Mouse (Mus musculus): ENCODE results near the gene Srp72.
A peak's percentile ranks its signal among the peaks of the same experiment; 100 is the strongest.
"Not testable (repeated sequence)": the region's sequence is repeated elsewhere in the genome, so short reads cannot be mapped to it uniquely, and the experiment has no call there.

Gene Srp72

DNA sequence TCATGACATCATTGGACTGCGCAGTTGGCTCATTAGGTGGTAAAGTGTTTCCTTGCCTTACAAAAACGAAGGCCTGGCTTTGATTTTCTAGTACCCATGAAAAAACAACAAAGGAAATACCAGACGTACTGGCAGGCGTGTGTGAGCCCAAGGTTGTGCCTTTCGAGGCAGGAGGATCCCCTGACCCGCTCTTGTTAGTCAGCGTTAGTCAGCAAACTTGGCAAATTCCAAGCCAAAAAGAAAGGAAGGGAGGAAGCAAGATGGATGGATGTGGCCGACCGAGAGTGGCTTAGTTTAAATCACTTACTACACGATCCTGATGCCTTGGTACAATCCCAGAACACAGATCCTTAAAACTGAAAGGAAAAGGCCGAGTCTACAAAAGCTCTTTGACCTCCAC, 11.9 kb upstream of the Srp72 start:
- DNase-seq (ENCODE audit: low spot score in 2 of 2) = no peak

GRCm38 (mm10) chr5:76964651-76965050, 9.8 kb upstream of the Srp72 start:
- no peak for DNase-seq (ENCODE audit: low spot score in 2 of 2)

DNA sequence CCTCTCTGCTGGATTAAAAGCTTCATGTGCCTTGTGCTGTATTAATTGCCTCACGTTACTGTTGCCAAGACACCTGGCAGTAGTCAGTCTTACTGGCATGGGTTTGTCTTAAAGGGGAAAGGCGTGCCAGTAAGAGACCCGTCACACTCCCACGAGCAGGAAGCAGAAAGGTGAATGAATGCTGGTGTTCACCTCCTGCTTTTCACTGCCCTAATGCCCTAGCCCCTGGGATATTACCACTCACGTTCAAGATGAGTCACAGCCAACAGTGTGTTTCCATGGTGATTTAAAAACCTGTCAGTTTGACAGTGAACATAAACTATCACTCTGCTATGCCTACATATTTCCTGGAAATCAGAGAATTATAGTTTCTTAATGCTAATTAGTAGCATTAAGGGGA, 5.2 kb upstream of the Srp72 start:
- no peak for DNase-seq (ENCODE audit: low spot score in 2 of 2)

DNA sequence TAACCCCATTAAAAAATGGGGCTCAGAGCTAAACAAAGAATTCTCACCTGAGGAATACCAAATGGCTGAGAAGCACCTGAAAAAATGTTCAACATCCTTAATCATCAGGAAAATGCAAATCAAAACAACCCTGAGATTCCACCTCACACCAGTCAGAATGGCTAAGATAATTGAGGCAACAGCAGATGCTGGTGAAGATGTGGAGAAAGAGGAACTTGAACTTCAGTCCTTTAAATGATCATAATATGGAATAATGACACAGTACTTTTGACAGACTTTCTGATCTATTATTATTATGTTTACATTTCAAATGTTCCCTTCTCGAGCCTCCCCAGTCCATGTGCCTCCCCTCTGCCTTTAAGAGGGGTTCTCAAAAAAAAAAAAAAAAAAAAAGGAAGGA, 3.4 kb upstream of the Srp72 start:
- not testable (repeated sequence) for DNase-seq (ENCODE audit: low spot score in 2 of 2)

DNA sequence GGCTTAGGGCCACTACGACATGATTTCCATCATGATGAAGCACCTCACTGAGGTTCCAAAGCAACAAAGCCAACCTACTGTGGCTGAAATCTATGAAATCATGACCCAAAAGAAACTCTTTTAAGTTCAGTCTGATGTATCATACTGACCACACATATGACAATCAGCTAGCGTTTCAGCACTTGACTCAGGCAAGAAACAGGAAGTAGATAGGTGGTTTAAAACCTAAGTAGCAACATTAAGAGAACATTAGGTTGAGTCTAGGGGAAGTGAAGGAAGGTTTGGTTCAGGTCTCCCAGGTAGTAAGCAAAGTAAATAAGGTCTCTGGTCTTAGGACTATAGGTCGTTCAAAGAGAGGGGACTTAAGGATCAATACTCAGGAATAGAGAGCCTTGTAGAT, 995 bp upstream of the Srp72 start:
- DNase-seq (ENCODE audit: low spot score in 2 of 2) = no peak

GRCm38 (mm10) chr5:76974207-76974553, 303 bp upstream of the Srp72 start:
- no peak for DNase-seq (ENCODE audit: low spot score in 2 of 2)

DNA sequence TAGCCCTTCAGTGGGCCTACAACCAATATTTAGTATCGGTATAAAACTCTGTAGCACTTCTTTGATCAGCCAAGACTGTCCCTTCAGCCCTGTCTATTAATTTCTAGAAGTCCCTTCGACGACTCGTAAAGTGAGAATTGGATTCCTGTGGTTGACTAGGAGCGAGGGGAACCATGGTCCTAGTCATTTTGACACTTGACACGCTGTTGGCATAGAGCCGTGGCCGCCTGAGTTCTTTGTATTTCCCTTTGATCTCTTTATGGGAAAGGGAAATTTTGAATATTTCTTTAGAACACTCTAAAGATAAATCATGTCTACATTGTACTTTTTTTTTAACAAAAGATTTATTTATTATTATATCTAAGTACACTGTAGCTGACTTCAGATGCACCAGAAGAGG, 1.3 kb downstream of the Srp72 start:
- DNase-seq (ENCODE audit: low spot score in 2 of 2) = no peak

DNA sequence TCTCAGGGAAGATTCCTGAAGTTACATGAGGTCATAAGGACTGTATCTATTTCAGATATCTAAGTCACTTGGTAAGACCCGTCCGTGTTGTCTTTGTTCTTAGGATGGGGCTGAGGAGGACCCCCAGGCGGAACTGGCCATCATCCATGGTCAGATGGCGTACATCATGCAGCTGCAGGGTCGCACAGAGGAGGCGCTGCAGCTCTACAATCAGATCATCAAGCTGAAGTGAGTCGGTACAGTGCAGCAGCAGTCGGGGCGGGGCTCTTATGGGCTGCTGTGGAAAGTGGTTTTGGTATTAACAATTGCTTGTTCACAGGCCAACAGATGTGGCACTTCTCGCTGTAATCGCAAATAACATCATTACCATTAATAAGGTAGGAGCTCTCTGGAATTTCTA, 9.5 kb downstream of the Srp72 start:
- no peak for DNase-seq (ENCODE audit: low spot score in 2 of 2)

DNA sequence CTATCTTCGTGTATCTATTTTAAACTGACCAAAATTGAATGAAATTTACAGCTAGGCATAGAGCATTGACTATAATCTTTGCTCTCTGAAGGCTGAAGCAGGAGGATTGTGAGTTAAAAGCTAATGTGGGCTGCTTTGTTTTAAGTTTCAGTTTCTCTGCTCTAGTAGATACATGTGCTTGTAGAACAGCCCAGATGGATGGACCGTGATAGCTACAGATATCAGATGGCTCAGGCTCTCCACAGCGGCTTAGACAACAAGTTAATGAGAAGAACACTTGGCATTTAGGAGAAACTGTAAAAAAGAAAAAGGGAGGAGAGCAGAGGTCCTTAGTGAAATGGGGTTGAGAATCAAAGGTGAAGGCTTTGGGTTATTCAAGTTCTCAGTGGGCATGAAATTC, 16.3 kb downstream of the Srp72 start:
- DNase-seq (ENCODE audit: low spot score in 2 of 2) = no peak

- no peak for DNase-seq (ENCODE audit: low spot score in 2 of 2)
Observed at GRCm38 (mm10) chr5:76993174-76993814, 18.8 kb downstream of the Srp72 start.

DNA sequence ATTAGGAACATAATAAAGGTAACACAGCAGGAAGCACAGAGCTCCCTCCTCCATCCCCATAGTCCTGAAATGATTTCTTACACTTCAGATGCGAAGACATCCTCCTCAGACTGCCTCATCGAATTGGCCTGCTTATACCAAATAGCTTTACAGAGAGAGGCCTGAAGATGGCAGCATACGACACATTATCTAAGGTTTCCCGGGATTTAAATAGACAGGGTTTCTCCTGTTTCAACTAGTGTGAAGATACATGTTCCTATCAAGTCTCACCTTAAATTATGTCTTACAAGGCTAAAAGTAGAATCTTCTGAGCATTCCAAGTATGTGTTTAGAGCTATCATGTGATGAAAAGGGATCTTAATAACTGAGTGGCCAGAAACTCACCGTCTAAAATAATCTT, 23.9 kb downstream of the Srp72 start:
- no peak for DNase-seq (ENCODE audit: low spot score in 2 of 2)

DNA sequence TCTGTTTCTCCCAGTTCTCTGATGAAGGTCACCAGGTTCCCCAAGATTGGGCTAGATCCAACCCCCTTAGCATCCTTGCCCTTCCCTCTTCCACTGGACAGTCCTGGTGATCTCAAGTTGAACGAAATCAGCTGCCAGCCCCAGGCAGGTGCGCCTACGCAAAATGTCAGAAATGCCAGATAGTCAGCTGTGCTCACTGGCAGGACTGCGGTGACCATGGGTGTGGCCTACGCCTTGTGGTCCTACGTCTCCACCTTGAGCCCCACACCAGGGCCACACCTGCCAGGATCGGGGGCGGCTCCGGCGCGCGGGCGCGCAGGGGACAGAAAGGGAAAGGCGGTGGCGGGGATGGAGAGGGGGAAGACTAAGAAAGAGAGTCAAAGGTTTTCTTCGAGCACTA, 26.7 kb downstream of the Srp72 start:
- no peak for DNase-seq (ENCODE audit: low spot score in 2 of 2)

GRCm38 (mm10) chr5:77004051-77004821, 29.8 kb downstream of the Srp72 start, which contains the start of gene Arl9:
Arl9 (plus strand) TSS chr5:77004055.
- DNase-seq (ENCODE audit: low spot score in 2 of 2) = no peak

GRCm38 (mm10) chr5:77010352-77010751, 35.9 kb downstream of the Srp72 start:
- no peak for DNase-seq (ENCODE audit: low spot score in 2 of 2)

DNA sequence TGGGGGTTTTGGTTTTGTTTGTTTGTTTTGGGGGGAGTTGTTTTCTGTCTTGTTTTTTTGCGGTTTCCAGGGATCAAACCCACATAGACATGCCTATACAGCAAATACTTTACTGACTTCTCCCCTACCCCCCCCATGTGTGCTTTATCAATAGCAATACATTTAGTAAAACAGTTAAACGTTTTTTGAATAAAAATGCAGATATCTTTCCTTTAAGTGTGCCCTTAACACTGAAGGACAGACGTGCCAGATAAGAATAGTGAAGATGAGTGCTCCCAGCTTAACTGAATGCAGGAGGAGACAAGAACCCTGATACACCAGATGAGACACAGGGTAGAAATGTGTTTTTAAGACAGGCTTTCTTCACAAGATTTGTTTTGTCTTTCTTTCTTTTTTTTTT, 36.6 kb downstream of the Srp72 start:
- DNase-seq (ENCODE audit: low spot score in 2 of 2) = no peak

GRCm38 (mm10) chr5:77013171-77013570, 38.7 kb downstream of the Srp72 start:
- DNase-seq (ENCODE audit: low spot score in 2 of 2) = no peak

DNA sequence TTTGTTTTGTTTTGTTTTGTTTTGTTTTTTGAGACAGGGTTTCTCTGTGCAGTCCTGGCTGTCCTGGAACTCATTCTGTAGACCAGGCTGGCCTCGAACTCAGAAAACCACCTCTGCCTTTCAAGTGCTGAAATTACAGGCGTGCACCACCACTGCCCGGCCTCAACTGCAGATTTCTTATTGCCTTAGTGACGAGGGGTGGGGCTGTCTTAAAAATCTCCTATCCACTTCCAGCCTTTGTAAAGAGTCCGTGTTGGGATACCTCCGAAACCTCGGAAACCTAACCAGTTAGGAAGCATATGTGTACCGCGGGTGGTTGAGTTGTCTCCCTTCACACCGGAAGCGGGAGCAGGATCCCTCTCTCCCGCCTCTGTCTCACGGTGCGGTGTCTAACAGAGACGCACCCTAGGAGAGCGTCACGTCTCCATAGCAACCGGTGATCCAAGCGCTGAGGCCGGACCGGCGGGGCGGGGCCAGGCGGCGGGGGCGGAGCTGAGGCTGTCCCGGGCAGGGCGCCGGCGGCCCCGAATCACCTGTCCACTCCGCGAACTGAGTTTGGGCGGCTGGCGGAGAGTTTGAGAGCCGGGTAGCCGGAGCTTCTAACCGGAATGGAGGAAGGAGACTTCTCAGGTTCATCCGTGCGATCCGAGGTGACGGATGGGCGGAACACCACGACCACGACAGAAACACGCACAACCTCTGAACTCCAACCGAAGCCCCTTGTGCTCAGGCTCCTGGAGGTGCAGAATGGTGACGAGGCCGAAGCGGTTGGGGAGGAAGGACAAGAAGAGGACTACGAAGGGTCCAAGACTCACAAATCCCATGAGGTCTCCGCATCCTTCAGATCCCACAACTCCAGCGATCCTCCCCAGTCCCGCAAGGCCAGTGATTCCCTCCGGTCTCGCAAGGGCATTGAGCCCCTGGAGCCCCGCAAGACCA, 41.3 kb downstream of the Srp72 start, which contains the start of gene Thegl:
Gene Thegl, plus strand, starts transcription at position 480 of the 939 bp plus-strand sequence.
- DNase-seq (ENCODE audit: low spot score in 2 of 2) = peak; percentile 59 to 67

- DNase-seq (ENCODE audit: low spot score in 2 of 2) = no peak
Observed at GRCm38 (mm10) chr5:77028034-77028433, 53.6 kb downstream of the Srp72 start.

DNA sequence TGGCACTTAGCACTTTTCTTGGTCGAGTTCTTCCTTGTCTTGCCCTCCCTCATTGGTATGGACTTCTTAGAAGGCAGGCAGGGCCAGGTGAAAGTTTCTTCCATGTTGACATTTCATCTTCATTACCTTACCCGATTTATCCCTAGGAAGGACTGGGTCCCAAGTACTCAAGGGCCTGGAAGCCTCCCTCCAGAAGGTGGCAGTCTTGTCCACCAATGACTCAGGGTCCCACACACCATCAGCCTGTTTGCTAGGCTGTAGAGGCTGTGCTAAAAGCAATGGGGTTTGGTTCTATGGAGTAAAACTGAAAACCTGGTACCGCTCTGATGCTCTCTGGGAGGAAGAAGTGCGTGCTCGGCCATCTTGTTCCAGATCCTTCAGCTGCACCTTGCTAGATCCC, 55.3 kb downstream of the Srp72 start:
- peak; percentile 9 to 14 for DNase-seq (ENCODE audit: low spot score in 2 of 2)

DNA sequence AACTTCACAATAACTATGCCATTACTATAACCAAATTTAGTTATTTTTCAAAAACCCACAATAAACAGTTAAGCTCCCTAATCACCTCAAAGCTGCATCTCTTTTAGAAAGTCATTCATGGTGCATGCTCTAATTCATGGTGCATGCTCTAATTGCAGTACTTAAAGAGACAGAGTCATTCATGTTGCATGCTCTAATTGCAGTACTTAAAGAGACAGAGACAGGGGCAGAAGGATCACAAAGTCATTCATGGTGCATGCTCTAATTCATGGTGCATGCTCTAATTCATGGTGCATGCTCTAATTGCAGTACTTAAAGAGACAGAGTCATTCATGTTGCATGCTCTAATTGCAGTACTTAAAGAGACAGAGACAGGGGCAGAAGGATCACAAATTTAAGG, 60.6 kb downstream of the Srp72 start:
- not testable (repeated sequence) for DNase-seq (ENCODE audit: low spot score in 2 of 2)

DNA sequence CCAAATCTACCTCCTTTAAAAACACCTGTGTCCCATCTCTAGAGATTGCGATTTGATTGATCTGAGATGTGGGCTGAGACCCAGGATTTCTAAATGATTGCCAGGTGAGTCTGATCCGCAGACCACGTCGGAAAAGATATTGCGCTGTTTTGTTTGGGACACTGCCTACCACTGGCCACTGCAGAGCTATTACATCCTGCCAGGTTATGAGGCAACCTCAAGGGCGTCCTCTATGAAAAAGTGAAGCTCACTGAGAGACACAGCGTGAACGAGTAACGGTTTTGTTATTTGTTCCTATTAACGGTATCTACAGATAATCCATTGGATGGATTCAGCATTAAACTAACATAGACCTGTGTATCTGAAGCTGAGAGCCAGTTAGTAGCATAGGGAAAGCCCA, 64.0 kb downstream of the Srp72 start:
- no peak for DNase-seq (ENCODE audit: low spot score in 2 of 2)

- no peak for DNase-seq (ENCODE audit: low spot score in 2 of 2)
Observed at GRCm38 (mm10) chr5:77039391-77039790, 64.9 kb downstream of the Srp72 start.

All from urinary bladder, adult 18-20 months (tissue).